Mouse (Mus musculus) MEL (cell line): ENCODE results near the gene Olfr1359. TPM values are rescaled to one million over a fixed set of nuclear protein-coding genes. Genes with fewer than 3 reads are reported as not detected.
"Not testable (repeated sequence)": the region's sequence is repeated elsewhere in the genome, so short reads cannot be mapped to it uniquely, and the experiment has no call there.

Experiments
- DNase-seq: peaks from one replicate; pipeline ENCODE4 v3.0.0; 2011; ENCODE audit warnings: low read depth, low spot score
- H3K27ac ChIP-seq: 2 replicates; pipeline ENCODE4 v1.5.1; 2012; ENCODE audit warnings: low read depth, mild to moderate bottlenecking, control low read depth, low read length, moderate library complexity; ENCODE audit not compliant: control insufficient read depth
- H3K27me3 ChIP-seq, 2 experiments: fragments of 150-350 bp in 1 of 2; sonication (generic) in 1 of 2; 2 replicates each; pipeline ENCODE4 v1.6.1; 2012; ENCODE audit warnings: low read length in 2 of 2, mild to moderate bottlenecking in 2 of 2, improper control_type of control experiment in 1 of 2, moderate library complexity in 1 of 2; ENCODE audit not compliant: insufficient read depth in 2 of 2, control insufficient read depth in 1 of 2
- H3K36me3 ChIP-seq, 2 experiments: 2 replicates each; pipeline ENCODE4 v1.6.1; 2012 to 2014; ENCODE audit warnings: low read length in 2 of 2, improper control_type of control experiment in 1 of 2, inconsistent platforms in 1 of 2, mild to moderate bottlenecking in 1 of 2; ENCODE audit not compliant: insufficient read depth in 2 of 2, control insufficient read depth in 1 of 2
- H3K4me1 ChIP-seq, 2 experiments: fragments of 150-350 bp in 1 of 2; sonication (generic) in 1 of 2; 2 replicates each; pipeline ENCODE4 v1.6.1; 2012; ENCODE audit warnings: low read length in 2 of 2, improper control_type of control experiment in 1 of 2, mild to moderate bottlenecking in 1 of 2; ENCODE audit not compliant: insufficient read depth in 2 of 2, control insufficient read depth in 1 of 2
- H3K4me3 ChIP-seq, 2 experiments: fragments of 150-350 bp in 1 of 2; sonication (generic) in 1 of 2; 2 replicates each; pipeline ENCODE4 v1.5.1; 2012; ENCODE audit warnings: low read depth in 2 of 2, low read length in 2 of 2, mild to moderate bottlenecking in 2 of 2, moderate library complexity in 2 of 2, control low read depth in 1 of 2, improper control_type of control experiment in 1 of 2; ENCODE audit not compliant: control insufficient read depth in 1 of 2, insufficient read depth in 1 of 2
- H3K79me2 ChIP-seq: 2 replicates; pipeline ENCODE4 v1.6.1; 2012; ENCODE audit warnings: mild to moderate bottlenecking, low read length, moderate library complexity; ENCODE audit not compliant: control insufficient read depth, poor library complexity, insufficient read depth
- H3K9ac ChIP-seq: 2 replicates; pipeline ENCODE4 v1.6.1; 2012; ENCODE audit warnings: low read depth, mild to moderate bottlenecking, control low read depth, low read length, moderate library complexity; ENCODE audit not compliant: control insufficient read depth, poor library complexity, severe bottlenecking
- H3K9me3 ChIP-seq: fragments of 150-350 bp; sonication (generic); replicated peaks from 2 replicates; pipeline ENCODE4 v1.6.1; 2012; ENCODE audit warnings: mild to moderate bottlenecking, low read length, improper control_type of control experiment, moderate library complexity; ENCODE audit not compliant: insufficient read depth
- BHLHE40 ChIP-seq: IDR thresholded peaks from 2 replicates; pipeline ENCODE4 v1.6.1; 2012; ENCODE audit warnings: low read depth, mild to moderate bottlenecking, inconsistent platforms, low read length, improper control_type of control experiment, borderline replicate concordance
- CHD2 ChIP-seq: IDR thresholded peaks from 2 replicates; pipeline ENCODE4 v1.6.1; 2011; ENCODE audit warnings: low read length, improper control_type of control experiment
- CTCF ChIP-seq, 3 experiments: IDR thresholded peaks in 2 of 3; conservative IDR thresholded peaks in 1 of 3; 2 replicates each; pipeline ENCODE4 v1.5.1; 2011 to 2012; ENCODE audit warnings: low read length in 3 of 3, low read depth in 2 of 3, mild to moderate bottlenecking in 2 of 3, improper control_type of control experiment in 1 of 3, inconsistent platforms in 1 of 3, mixed read lengths in 1 of 3, moderate library complexity in 1 of 3; ENCODE audit not compliant: control insufficient read depth in 1 of 3, insufficient read depth in 1 of 3, poor library complexity in 1 of 3, severe bottlenecking in 1 of 3
- GATA1 ChIP-seq: IDR thresholded peaks from 2 replicates; pipeline ENCODE4 v1.6.1; 2011; ENCODE audit warnings: low read depth, low read length, improper control_type of control experiment
- KAT2A ChIP-seq: conservative IDR thresholded peaks from 2 replicates; pipeline ENCODE4 v1.6.1; 2012; ENCODE audit warnings: low read depth, low read length, improper control_type of control experiment, inconsistent platforms
- MEF2A ChIP-seq: IDR thresholded peaks from 2 replicates; pipeline ENCODE4 v1.6.1; 2014; ENCODE audit warnings: low read depth, mild to moderate bottlenecking, inconsistent platforms, low read length, improper control_type of control experiment; ENCODE audit not compliant: poor library complexity, insufficient replicate concordance, severe bottlenecking; ENCODE audit errors: extremely low read depth
- MYB ChIP-seq: IDR thresholded peaks from 2 replicates; pipeline ENCODE4 v1.6.1; 2011; ENCODE audit warnings: mild to moderate bottlenecking, low read depth, low read length, improper control_type of control experiment
- POLR2A ChIP-seq, 2 experiments: IDR thresholded peaks; 2 replicates each; pipeline ENCODE4 v1.6.1; 2011 to 2012; ENCODE audit warnings: low read length in 2 of 2, mild to moderate bottlenecking in 2 of 2, control low read depth in 1 of 2, improper control_type of control experiment in 1 of 2, low read depth in 1 of 2, moderate library complexity in 1 of 2; ENCODE audit not compliant: control insufficient read depth in 1 of 2, insufficient read depth in 1 of 2, poor library complexity in 1 of 2
- POLR2AphosphoS5 ChIP-seq: IDR thresholded peaks from 2 replicates; pipeline ENCODE4 v1.6.1; 2012; ENCODE audit warnings: low read depth, borderline replicate concordance, mild to moderate bottlenecking, inconsistent platforms, low read length, moderate library complexity, mixed read lengths
- TAL1 ChIP-seq: IDR thresholded peaks from 2 replicates; pipeline ENCODE4 v1.6.1; 2012; ENCODE audit warnings: mild to moderate bottlenecking, inconsistent platforms, low read length, moderate library complexity, mixed read lengths
- TBP ChIP-seq: IDR thresholded peaks from 2 replicates; pipeline ENCODE4 v1.8.0; 2011; ENCODE audit warnings: low read depth, low read length, improper control_type of control experiment
- UBTF ChIP-seq: IDR thresholded peaks from 2 replicates; pipeline ENCODE4 v1.6.1; 2012; ENCODE audit warnings: low read depth, mild to moderate bottlenecking, inconsistent platforms, low read length, improper control_type of control experiment, moderate library complexity, borderline replicate concordance; ENCODE audit not compliant: insufficient read depth
- USF2 ChIP-seq, 2 experiments: IDR thresholded peaks; 2 replicates each; pipeline ENCODE4 v1.6.1; 2011 to 2012; ENCODE audit warnings: improper control_type of control experiment in 2 of 2, low read length in 2 of 2, borderline replicate concordance in 1 of 2, inconsistent platforms in 1 of 2, low read depth in 1 of 2, mild to moderate bottlenecking in 1 of 2; ENCODE audit not compliant: insufficient read depth in 1 of 2
- polyA plus RNA-seq, 2 experiments: library from polyadenylated mRNA; stranded (reverse) in 1 of 2; unstranded in 1 of 2; fragments of >175 nt in 1 of 2; fragments of >200 nt in 1 of 2; gene quantifications; 2 replicates each; pipeline versions ENCODE4 v1.2.1 to v1.2.4; 2012; ENCODE audit warnings: low replicate concordance in 2 of 2, low read depth in 1 of 2; ENCODE audit not compliant: insufficient read length in 2 of 2, insufficient read depth in 1 of 2, missing spikeins in 1 of 2
- total RNA-seq: library from RNA; depleted of rRNA; stranded (reverse); fragments of 300-350 nt; gene quantifications from 2 replicates; pipeline ENCODE4 v1.2.3, GENCODE M21; 2012

Olfr1359 gene
- total and polyA plus RNA-seq, 3 experiments, result not detected

DNA sequence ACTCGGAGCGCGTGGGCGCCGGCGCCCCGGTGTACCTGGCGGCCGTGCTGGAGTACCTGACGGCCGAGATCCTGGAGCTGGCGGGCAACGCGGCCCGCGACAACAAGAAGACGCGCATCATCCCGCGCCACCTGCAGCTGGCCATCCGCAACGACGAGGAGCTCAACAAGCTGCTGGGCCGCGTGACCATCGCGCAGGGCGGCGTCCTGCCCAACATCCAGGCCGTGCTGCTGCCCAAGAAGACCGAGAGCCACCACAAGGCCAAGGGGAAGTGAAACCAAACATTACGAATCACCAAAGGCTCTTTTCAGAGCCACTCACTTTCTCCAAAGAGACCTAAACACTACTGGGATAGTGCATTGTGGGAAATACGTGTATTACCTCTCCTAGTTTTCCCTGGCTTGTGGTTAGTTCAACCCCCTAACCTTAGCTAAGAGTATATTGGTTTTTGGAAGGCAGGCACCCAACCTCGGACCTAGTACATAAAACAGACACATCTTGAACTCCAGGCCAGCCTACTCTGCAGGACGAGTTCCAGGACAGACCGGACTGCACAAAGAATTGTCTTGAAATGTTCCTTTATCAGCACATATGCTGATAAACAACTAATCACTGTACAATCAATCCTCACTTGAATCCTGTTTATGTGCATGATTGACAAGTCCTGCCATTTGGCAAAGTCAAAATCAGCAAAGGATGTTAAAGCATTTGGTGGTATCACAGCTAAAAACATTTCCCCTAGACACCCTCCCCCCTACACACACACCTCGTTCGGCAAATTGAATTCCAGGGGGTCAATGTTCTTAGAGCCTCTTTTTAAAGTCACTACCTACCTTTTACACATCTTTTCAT, 18.9 kb downstream of the Olfr1359 start:
- peak overlapping the region; percentile 12 to 43 for H3K4me3 ChIP-seq
- not testable (repeated sequence) for H3K4me1 ChIP-seq, H3K9me3 ChIP-seq, H3K79me2 ChIP-seq, H3K27me3 ChIP-seq
- peak; percentile 86 for DNase-seq
- TF ChIP-seq POLR2AphosphoS5 (peak; percentile 95), GATA1 (peak; percentile 67), POLR2A (IDR thresholded peaks at IDR 0.05; ENCODE audit: control insufficient read depth in 1 of 2, insufficient read depth in 1 of 2, low read depth in 1 of 2, low read length in 2 of 2, poor library complexity in 1 of 2) (peak; percentile 50 to 95)
- peaks cover 0 to 22% of the 10 kb centered on the region in 2 experiments; a peak in 2 of 4 replicates for H3K36me3 ChIP-seq
- peak overlapping the region; percentile 84 for H3K27ac ChIP-seq
- H3K9ac ChIP-seq, result peak overlapping the region; percentile 60

GRCm38 (mm10) chr13:21717397-21718357, 19.8 kb downstream of the Olfr1359 start, which contains the start of gene Hist1h3h:
Gene Hist1h3h, plus strand, starts transcription at chr13:21717659.
- not testable (repeated sequence) for H3K79me2 ChIP-seq, H3K4me1 ChIP-seq, H3K27me3 ChIP-seq, H3K9me3 ChIP-seq
- Histone ChIP-seq H3K36me3 (peaks cover 0 to 17% of the 10 kb centered on the region in 2 experiments; a peak in 2 of 4 replicates), H3K9ac (peak within 1 kb of the TSS; percentile 86), H3K27ac (peak within 1 kb of the TSS; percentile 96), H3K4me3 (peak within 1 kb of the TSS; percentile 14 to 56)
- TF ChIP-seq TBP (peak; percentile 99), POLR2AphosphoS5 (peak; percentile 86; the same call in 1 of the 2 replicates), UBTF (peak; percentile 80; the same call in 1 of the 2 replicates), POLR2A (IDR thresholded peaks at IDR 0.05; ENCODE audit: control insufficient read depth in 1 of 2, insufficient read depth in 1 of 2, low read depth in 1 of 2, low read length in 2 of 2, poor library complexity in 1 of 2) (peak; percentile 97)
- peak; percentile 96 for DNase-seq

- Histone ChIP-seq H3K9me3 (no peaks in the 10 kb centered on the region), H3K79me2 (peaks cover 2% of the 10 kb centered on the region; the same call in 1 of the 2 replicates), H3K36me3 (peaks cover 0 to 18% of the 10 kb centered on the region in 2 experiments; a peak in 2 of 4 replicates), H3K9ac (peak overlapping the region; percentile 86), H3K4me3 (peak overlapping the region; percentile 0 to 18; a peak in 3 of 4 replicates), H3K27me3 (no peaks in the 10 kb centered on the region), H3K27ac (peak overlapping the region; percentile 96)
- peak; percentile 84 for DNase-seq
- TF ChIP-seq MYB, result no peak
- TF ChIP-seq TAL1, result no peak
- TF ChIP-seq CHD2, result no peak
- peak in 1 of 2 experiments; percentile 88; a peak in 2 of 4 replicates for TF ChIP-seq POLR2A (IDR thresholded peaks at IDR 0.05; ENCODE audit: control insufficient read depth in 1 of 2, insufficient read depth in 1 of 2, low read depth in 1 of 2, low read length in 2 of 2, poor library complexity in 1 of 2)
- no peak for TF ChIP-seq USF2 (IDR thresholded peaks at IDR 0.05; ENCODE audit: borderline replicate concordance in 1 of 2, insufficient read depth in 1 of 2, low read depth in 1 of 2, low read length in 2 of 2)
- TF ChIP-seq CTCF (IDR thresholded peaks at IDR 0.05 in 2 of 3, conservative IDR thresholded peaks at IDR 0.05 in 1 of 3; ENCODE audit: control insufficient read depth in 1 of 3, insufficient read depth in 1 of 3, low read depth in 2 of 3, low read length in 3 of 3, poor library complexity in 1 of 3, severe bottlenecking in 1 of 3), result no peak
- no peak for TF ChIP-seq BHLHE40
- TF ChIP-seq KAT2A, result no peak
- no peak for TF ChIP-seq MEF2A
- TF ChIP-seq, all 39 proteins: peak for 1
- H3K4me1 ChIP-seq, result peaks cover 0 to 7% of the 10 kb centered on the region in 2 experiments; a peak in 2 of 4 replicates
These were observed 20.6 kb downstream of the Olfr1359 start for GRCm38 (mm10) chr13:21718381-21719080.
